Mouse (Mus musculus): Measurements from ENCODE around the gene Cyfip2. TPM values are rescaled to one million over a fixed set of nuclear protein-coding genes. Genes with fewer than 3 reads are reported as not detected.

The Cyfip2 gene
- polyA plus RNA-seq, 1 experiment, result 3.7 TPM

GRCm38 (mm10) chr11:46146619-46147018 lies 166.0 kb downstream of the Cyfip2 start:
- DNase-seq (ENCODE audit: low read depth, low spot score), result no peak
- 90% methylated on average over 5 of the region's 5 CpGs for WGBS

DNA sequence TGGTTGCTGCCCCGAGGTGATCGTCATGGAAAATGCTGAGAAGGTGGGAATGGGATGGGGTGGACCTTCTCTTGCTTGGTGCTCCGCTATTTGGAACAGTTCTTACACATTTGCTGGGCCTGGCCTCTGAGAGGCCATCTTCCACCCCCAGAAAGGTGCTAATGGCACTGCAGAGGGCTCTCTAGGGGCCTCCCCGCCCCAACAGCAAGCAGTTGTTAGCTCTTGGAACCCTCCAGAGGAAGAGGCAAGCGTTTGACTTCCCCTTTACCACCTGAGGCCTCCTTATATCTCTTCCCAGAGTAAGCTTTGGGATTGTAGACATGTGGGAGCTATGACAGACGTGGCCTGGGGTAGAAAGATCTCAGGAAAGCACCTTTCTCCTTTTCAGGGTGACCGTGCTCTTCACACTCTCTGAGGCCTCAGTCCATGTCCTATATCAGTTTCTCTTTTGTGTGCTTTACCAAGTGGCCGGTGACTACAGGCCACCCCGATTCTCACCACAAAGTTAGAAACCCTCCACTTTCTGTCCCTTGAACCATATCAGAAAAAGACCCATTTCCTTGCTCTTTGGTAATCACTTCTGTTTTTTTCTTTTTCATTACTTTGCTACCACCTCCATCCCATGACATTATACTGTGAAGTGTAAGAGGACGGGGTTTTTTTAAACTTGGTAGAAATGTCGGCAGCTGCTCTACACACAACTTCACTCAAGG lies 167.3 kb downstream of the Cyfip2 start:
- DNase-seq (ENCODE audit: low read depth, low spot score), result no peak
- WGBS, result 76% methylated on average over 11 of the region's 11 CpGs

Other genes with a start within 250 kb of the Cyfip2 start
- gene Nipal4, start 146.4 kb downstream of the Cyfip2 start, polyA plus RNA-seq (2012; rRNA removed), result 1.0 and 1.2 TPM in 2 replicates
- gene Fndc9, start 77.3 kb downstream of the Cyfip2 start, polyA plus RNA-seq (2012; rRNA removed), result not detected in 2 replicates
- 1.2 and 1.8 TPM in 2 replicates for gene Itk, start 76.7 kb upstream of the Cyfip2 start, polyA plus RNA-seq (2012; rRNA removed)
- gene Fam71b, start 83.7 kb upstream of the Cyfip2 start, polyA plus RNA-seq (2012; rRNA removed), result 0.04 and 0.29 TPM in 2 replicates
- 7.4 and 10.5 TPM in 2 replicates for gene Med7, start 124.1 kb upstream of the Cyfip2 start, polyA plus RNA-seq (2012; rRNA removed)
- 0.41 and 0.67 TPM in 2 replicates for gene Havcr2, start 142.1 kb upstream of the Cyfip2 start, polyA plus RNA-seq (2012; rRNA removed)
- gene Gm12169, start 211.4 kb upstream of the Cyfip2 start, polyA plus RNA-seq (2012; rRNA removed), result not detected in 2 replicates

All from large intestine, adult 2 months (tissue).